ENCODE assay signal across 20 mouse cellular contexts in the genomic region with DNA sequence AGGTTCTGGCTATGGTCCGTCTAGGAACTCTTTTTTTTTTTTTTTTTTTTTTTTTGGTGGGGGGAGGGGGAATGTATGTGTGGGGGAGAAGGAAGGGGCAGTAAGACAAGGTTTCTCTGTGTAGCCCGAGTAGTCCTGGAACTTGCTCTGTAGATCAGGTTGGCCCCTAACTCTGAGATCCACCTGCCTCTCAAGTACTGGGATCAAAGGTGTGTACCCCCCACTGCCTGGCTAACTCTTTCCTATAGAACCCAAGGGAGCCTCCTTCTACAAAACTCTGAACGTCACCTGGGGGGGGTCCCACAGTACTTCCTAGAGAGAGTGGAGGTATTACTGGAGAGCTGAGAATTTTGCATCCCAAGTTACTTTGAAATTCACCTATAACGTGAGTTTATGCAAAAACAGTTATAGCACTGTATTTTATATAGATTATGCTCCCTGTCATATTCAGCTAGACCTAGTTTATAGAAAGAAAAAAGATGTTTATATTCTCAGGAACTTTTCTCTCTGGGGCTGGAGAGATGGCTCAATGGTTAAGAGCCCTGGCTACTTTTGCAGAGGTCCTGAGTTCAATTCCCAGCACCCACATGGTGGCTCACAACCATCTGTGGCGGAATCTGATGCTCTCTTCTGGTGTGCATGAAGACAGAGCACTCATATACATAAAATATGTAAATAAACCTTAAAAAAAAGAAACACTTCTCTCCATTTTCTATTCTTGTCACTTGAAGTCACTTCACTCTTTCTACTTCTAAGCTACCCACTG.
DNase-seq lines count a peak whose midpoint lies in the region; ATAC-seq and TF ChIP-seq lines count a peak whose summit lies in the region.
"Had no signal": no experiment of that assay in that cellular context is flagged by ENCODE, and none has a peak within 500 bp of the region (broad histone marks: within the 10 kb centered on the region; RNA-seq: fewer than 3 reads in every experiment).

No protein-coding gene starts in this region.

- WGBS in kidney, postnatal 0 days = 56% methylated on average over 5 of the region's 5 CpGs
- 57% methylated on average over 5 of the region's 5 CpGs for WGBS in stomach, embryonic 14.5 days
- WGBS in stomach, postnatal 0 days = 78% methylated on average over 5 of the region's 5 CpGs
- WGBS in stomach, embryonic 16.5 days = 69% methylated on average over 5 of the region's 5 CpGs

- TF ChIP-seq CTCF in kidney, postnatal 0 days (IDR thresholded peaks at IDR 0.05; ENCODE audit: low read depth) = no peak
- no peak for TF ChIP-seq CTCF in stomach, postnatal 0 days (IDR thresholded peaks at IDR 0.05; ENCODE audit: low read depth)

- peak overlapping the region; percentile 34 for H3K4me2 ChIP-seq in kidney, postnatal 0 days (ENCODE audit: low read length)
- peak overlapping the region; percentile 21; the same call in 1 of the 2 replicates for H3K4me2 ChIP-seq in stomach, embryonic 14.5 days (replicated peaks; ENCODE audit: low read depth, low read length)
- H3K4me2 ChIP-seq in stomach, postnatal 0 days (replicated peaks; ENCODE audit: low read depth) = no peak overlapping the region
- H3K4me2 ChIP-seq in stomach, embryonic 16.5 days (ENCODE audit: low read depth, low read length) = peak overlapping the region; percentile 24; the same call in 1 of the 2 replicates

- no peak for ATAC-seq in kidney, postnatal 0 days (replicated peaks; ENCODE audit: low FRiP score, low read depth)
- no peak for ATAC-seq in stomach, embryonic 14.5 days (ENCODE audit: insufficient number of reproducible peaks, insufficient read depth, low FRiP score, low read depth)
- no peak for ATAC-seq in stomach, postnatal 0 days (ENCODE audit: low FRiP score, low TSS enrichment)
- ATAC-seq in stomach, embryonic 16.5 days (ENCODE audit: insufficient read depth, low FRiP score) = no peak
- ATAC-seq: midbrain, embryonic 13.5 days had no signal

- no peak for TF ChIP-seq EP300 in stomach, postnatal 0 days (optimal IDR thresholded peaks at IDR 0.05)

- no peaks in the 10 kb centered on the region for H3K9me3 ChIP-seq in kidney, postnatal 0 days (replicated peaks; ENCODE audit: low read length)
- no peaks in the 10 kb centered on the region for H3K9me3 ChIP-seq in stomach, embryonic 14.5 days (ENCODE audit: control insufficient read depth, low read depth, low read length)
- H3K9me3 ChIP-seq in stomach, postnatal 0 days (ENCODE audit: control insufficient read depth, low read length) = no peaks in the 10 kb centered on the region
- H3K9me3 ChIP-seq in stomach, embryonic 16.5 days (replicated peaks; ENCODE audit: control insufficient read depth, low read length) = no peaks in the 10 kb centered on the region
- H3K9me3 ChIP-seq: forebrain, embryonic 12.5 days; heart, embryonic 12.5 days; midbrain, embryonic 13.5 days; neural tube, embryonic 13.5 days had no signal

- no peak overlapping the region for H3K27ac ChIP-seq in kidney, postnatal 0 days
- no peak overlapping the region for H3K27ac ChIP-seq in stomach, embryonic 14.5 days (ENCODE audit: low read length)
- no peak overlapping the region for H3K27ac ChIP-seq in stomach, postnatal 0 days (replicated peaks)
- H3K27ac ChIP-seq in stomach, embryonic 16.5 days (ENCODE audit: low read length) = no peak overlapping the region
- H3K27ac ChIP-seq: forebrain, embryonic 12.5 days; hindbrain, embryonic 14.5 days; left cerebral cortex, adult 2 months; liver, embryonic 14.5 days; midbrain, embryonic 13.5 days; neural tube, embryonic 13.5 days had no signal

- no peaks in the 10 kb centered on the region for H3K36me3 ChIP-seq in kidney, postnatal 0 days (ENCODE audit: insufficient read depth, low read length)
- H3K36me3 ChIP-seq in stomach, embryonic 14.5 days (ENCODE audit: control insufficient read depth, insufficient read depth, low read length) = no peaks in the 10 kb centered on the region
- no peaks in the 10 kb centered on the region for H3K36me3 ChIP-seq in stomach, postnatal 0 days (ENCODE audit: control insufficient read depth, insufficient read depth, low read length)
- no peaks in the 10 kb centered on the region for H3K36me3 ChIP-seq in stomach, embryonic 16.5 days (ENCODE audit: control insufficient read depth, insufficient read depth, low read length)
- H3K36me3 ChIP-seq: forebrain, embryonic 12.5 days; heart, embryonic 12.5 days; midbrain, embryonic 13.5 days; neural tube, embryonic 13.5 days had no signal

- H3K4me1 ChIP-seq in kidney, postnatal 0 days (replicated peaks; ENCODE audit: insufficient read depth, low read length) = peaks cover 36% of the 10 kb centered on the region
- H3K4me1 ChIP-seq in stomach, embryonic 14.5 days (ENCODE audit: control insufficient read depth, insufficient read depth, low read length) = peaks cover 31% of the 10 kb centered on the region
- no peaks in the 10 kb centered on the region; the same call in 1 of the 2 replicates for H3K4me1 ChIP-seq in stomach, postnatal 0 days (replicated peaks; ENCODE audit: control insufficient read depth, insufficient read depth)
- H3K4me1 ChIP-seq in stomach, embryonic 16.5 days (ENCODE audit: control insufficient read depth, insufficient read depth, low read length) = peaks cover 30% of the 10 kb centered on the region

- DNase-seq in heart, adult 11 months = peak; percentile 74
- DNase-seq in heart, adult 9 months (ENCODE audit: low spot score in 2 of 2) = no peak
- no peak for DNase-seq in kidney, postnatal 0 days (ENCODE audit: low spot score)
- DNase-seq in kidney, adult 9 months = no peak
- no peak for DNase-seq in stomach, postnatal 0 days (ENCODE audit: low spot score)
- DNase-seq in thymus, postnatal 4 days = no peak
- DNase-seq: cerebellum, adult 2 months; cerebellum, postnatal 36 days; gastrocnemius, postnatal 36 days; layer of hippocampus, adult 9-11 months; left cerebral cortex, postnatal 4 days had no signal

- H3K27me3 ChIP-seq in kidney, postnatal 0 days (ENCODE audit: insufficient read depth, low read length) = no peaks in the 10 kb centered on the region
- H3K27me3 ChIP-seq in stomach, embryonic 14.5 days (ENCODE audit: control insufficient read depth, insufficient read depth, low read length) = no peaks in the 10 kb centered on the region
- H3K27me3 ChIP-seq in stomach, postnatal 0 days (ENCODE audit: control insufficient read depth, insufficient read depth, low read length) = no peaks in the 10 kb centered on the region
- H3K27me3 ChIP-seq in stomach, embryonic 16.5 days (ENCODE audit: control insufficient read depth, insufficient read depth, low read length) = no peaks in the 10 kb centered on the region
- H3K27me3 ChIP-seq: heart, embryonic 12.5 days had no signal

- H3K4me3 ChIP-seq in kidney, postnatal 0 days (replicated peaks; ENCODE audit: low read depth, low read length) = no peak overlapping the region; the same call in none of the 2 replicates
- H3K4me3 ChIP-seq in stomach, embryonic 14.5 days (ENCODE audit: low read depth, low read length) = no peak overlapping the region
- H3K4me3 ChIP-seq in stomach, postnatal 0 days (ENCODE audit: low read depth, low read length) = no peak overlapping the region
- H3K4me3 ChIP-seq in stomach, embryonic 16.5 days (replicated peaks; ENCODE audit: low read length) = no peak overlapping the region
- H3K4me3 ChIP-seq: left cerebral cortex, adult 2 months had no signal

- H3K9ac ChIP-seq in kidney, postnatal 0 days (ENCODE audit: low read depth, low read length) = no peak overlapping the region
- H3K9ac ChIP-seq in stomach, embryonic 14.5 days (replicated peaks; ENCODE audit: low read depth, low read length) = no peak overlapping the region
- H3K9ac ChIP-seq in stomach, postnatal 0 days (ENCODE audit: low read length) = no peak overlapping the region
- H3K9ac ChIP-seq in stomach, embryonic 16.5 days (ENCODE audit: low read length) = no peak overlapping the region
- H3K9ac ChIP-seq: forebrain, embryonic 12.5 days; heart, embryonic 12.5 days; hindbrain, embryonic 14.5 days; liver, embryonic 14.5 days; midbrain, embryonic 13.5 days had no signal
